In genomic region chr11:4217914-4218629, GRCm38 (mm10) we compare ENCODE assay signal across 8 mouse cellular contexts. TPM values are rescaled to one million over a fixed set of nuclear protein-coding genes. Genes with fewer than 3 reads are reported as not detected.
DNase-seq lines count a peak whose midpoint lies in the region; ATAC-seq and TF ChIP-seq lines count a peak whose summit lies in the region.

Castor1 (plus strand) TSS chr11:4218225.

- peak within 1 kb of the TSS; percentile 29; the same call in 1 of the 2 replicates for H3K9ac ChIP-seq in hindbrain, postnatal 0 days (replicated peaks; ENCODE audit: low read length)

- no peak for TF ChIP-seq CTCF in hindbrain, postnatal 0 days (IDR thresholded peaks at IDR 0.05; ENCODE audit: low read depth)

- peak; percentile 93 for DNase-seq in embryo, embryonic 10 days (ENCODE audit: low spot score)
- DNase-seq in gastrocnemius, adult 8-10 months (ENCODE audit: low spot score in 2 of 2) = peak; percentile 84 to 90
- peak; percentile 74 for DNase-seq in hindbrain, postnatal 0 days (ENCODE audit: low spot score)
- peak; percentile 58 to 69 for DNase-seq in left cerebral cortex, postnatal 25 days (ENCODE audit: low spot score in 2 of 2)
- peak; percentile 81 for DNase-seq in mesoderm, embryonic 11.5 days (ENCODE audit: low read depth, low spot score)
- DNase-seq in right cerebral cortex, postnatal 36 days (ENCODE audit: low spot score in 2 of 2) = peak; percentile 50 to 59
- peak; percentile 92 for DNase-seq in yolk sac, embryonic 10.5 days (ENCODE audit: low spot score)

- 1% methylated on average over 53 of the region's 56 CpGs for WGBS in hindbrain, postnatal 0 days

- peak within 1 kb of the TSS; percentile 66 for H3K4me2 ChIP-seq in hindbrain, postnatal 0 days (ENCODE audit: low read depth, low read length)

- intact Hi-C loops in left cerebral cortex, postnatal 25 days (cut with DNase I) = loop anchor here (1.0 to 2.0 kb wide), 2 partner anchors 31 to 83 kb away; partner anchors contain the start of genes Rnf215 and Tbc1d10a

- peak within 1 kb of the TSS; percentile 32 for H3K4me3 ChIP-seq in hindbrain, postnatal 0 days (ENCODE audit: low read length)

- no peaks in the 10 kb centered on the region for H3K27me3 ChIP-seq in hindbrain, postnatal 0 days (ENCODE audit: insufficient read depth, low read length)

- peaks cover 4% of the 10 kb centered on the region; the same call in 1 of the 2 replicates for H3K4me1 ChIP-seq in hindbrain, postnatal 0 days (ENCODE audit: insufficient read depth, low read length)

- H3K9me3 ChIP-seq in hindbrain, postnatal 0 days (ENCODE audit: low read length) = no peaks in the 10 kb centered on the region

- peak within 1 kb of the TSS; percentile 38 for H3K27ac ChIP-seq in hindbrain, postnatal 0 days

- peaks cover 25% of the 10 kb centered on the region for H3K36me3 ChIP-seq in hindbrain, postnatal 0 days (ENCODE audit: insufficient read depth, low read length)

- ATAC-seq in activated CD4-positive, CD25-positive, alpha-beta regulatory T cell, adult 4 months = peak; percentile 91
- peak; percentile 48 for ATAC-seq in hindbrain, postnatal 0 days

RNA-seq across cellular contexts. Expression of gene Castor1, which starts in this region (rescaled TPM):
- 10 to 100 TPM; 37.5 to 42.0 TPM for polyA plus RNA-seq in activated CD4-positive, CD25-positive, alpha-beta regulatory T cell, adult 4 months (2017; shearing (Covaris generic))
- 1 to 10 TPM in 3 of 4 experiments, under 1 TPM in 1; 0.56 to 2.9 (median 1.8) TPM for total RNA-seq in gastrocnemius, adult 8-10 months (2022)
- total RNA-seq in hindbrain, postnatal 0 days (2014; rRNA removed) = 20.6 and 20.7 TPM in 2 replicates
- polyA plus RNA-seq in hindbrain, postnatal 0 days (2015; fragmentation: Nextera tagmentation; extraction: Ambion mirVana) = 10.6 and 12.4 TPM in 2 replicates
- total RNA-seq in left cerebral cortex, postnatal 25 days (2021) = 1 to 10 TPM; 3.9 to 6.1 TPM

Comparison
In these comparisons a context has a peak if more than half of its experiments do, and no peak if none do; other contexts are left out.
1. Peak in every context shown above with its lines: DNase-seq, ATAC-seq, H3K4me3 ChIP-seq and H3K27ac ChIP-seq.